Comparison of ENCODE assay signal across 8 mouse cellular contexts in genomic region chr11:69071262-69071661, GRCm38 (mm10). TPM values are rescaled to one million over a fixed set of nuclear protein-coding genes. Genes with fewer than 3 reads are reported as not detected.
DNase-seq lines count a peak whose midpoint lies in the region; ATAC-seq and TF ChIP-seq lines count a peak whose summit lies in the region.

No protein-coding gene starts in this region.

- no peaks in the 10 kb centered on the region for H3K36me3 ChIP-seq in thymus, adult 2 months (ENCODE audit: control insufficient read depth, insufficient read depth, low read length)
- no peaks in the 10 kb centered on the region for H3K36me3 ChIP-seq in limb, embryonic 15.5 days
- no peaks in the 10 kb centered on the region for H3K36me3 ChIP-seq in stomach, postnatal 0 days (ENCODE audit: control insufficient read depth, insufficient read depth, low read length)

- H3K27ac ChIP-seq in gastrocnemius, adult 2 months: peak overlapping the region; percentile 93
- H3K27ac ChIP-seq in thymus, adult 2 months (ENCODE audit: control insufficient read depth, insufficient read depth, low read length): no peak overlapping the region
- H3K27ac ChIP-seq in limb, embryonic 15.5 days: peak overlapping the region; percentile 98
- H3K27ac ChIP-seq in stomach, postnatal 0 days (replicated peaks): peak overlapping the region; percentile 93

- TF ChIP-seq EP300 in stomach, postnatal 0 days (optimal IDR thresholded peaks at IDR 0.05): no peak

- DNase-seq in gastrocnemius, adult 2 months: no peak
- no peak for DNase-seq in gastrocnemius, adult 18-20 months (ENCODE audit: low spot score)
- no peak for DNase-seq in thymus, adult 2 months
- DNase-seq in thymus, postnatal 0 days (ENCODE audit: low spot score): no peak
- no peak for DNase-seq in stomach, postnatal 0 days (ENCODE audit: low spot score)
- no peak for DNase-seq in spleen, postnatal 4 days (ENCODE audit: low spot score in 2 of 2)

- intact Hi-C loops in gastrocnemius, adult 2 months (cut with DNase I): no loop called here

- H3K27me3 ChIP-seq in thymus, adult 2 months (ENCODE audit: control insufficient read depth, insufficient read depth, low read length): no peaks in the 10 kb centered on the region
- no peaks in the 10 kb centered on the region for H3K27me3 ChIP-seq in limb, embryonic 15.5 days
- no peaks in the 10 kb centered on the region for H3K27me3 ChIP-seq in stomach, postnatal 0 days (ENCODE audit: control insufficient read depth, insufficient read depth, low read length)

- no peaks in the 10 kb centered on the region for H3K9me3 ChIP-seq in limb, embryonic 15.5 days
- H3K9me3 ChIP-seq in stomach, postnatal 0 days (ENCODE audit: control insufficient read depth, low read length): no peaks in the 10 kb centered on the region

- H3K9ac ChIP-seq in limb, embryonic 15.5 days: peak overlapping the region; percentile 83
- peak overlapping the region; percentile 77 for H3K9ac ChIP-seq in stomach, postnatal 0 days (ENCODE audit: low read length)

- peak overlapping the region; percentile 82 for H3K4me3 ChIP-seq in gastrocnemius, adult 2 months
- H3K4me3 ChIP-seq in thymus, adult 2 months (ENCODE audit: control insufficient read depth, insufficient read depth, low read length): peak overlapping the region; percentile 64
- peak overlapping the region; percentile 61 for H3K4me3 ChIP-seq in limb, embryonic 15.5 days
- peak overlapping the region; percentile 53 for H3K4me3 ChIP-seq in stomach, postnatal 0 days (ENCODE audit: low read depth, low read length)

- TF ChIP-seq POLR2A in thymus, adult 2 months (IDR thresholded peaks at IDR 0.05; ENCODE audit: control insufficient read depth, extremely low read depth, insufficient read depth, low read length, poor library complexity): no peak

- TF ChIP-seq CTCF in gastrocnemius, adult 2 months (IDR thresholded peaks at IDR 0.05): no peak
- no peak for TF ChIP-seq CTCF in thymus, adult 2 months (IDR thresholded peaks at IDR 0.05; ENCODE audit: borderline replicate concordance, control insufficient read depth, extremely low read depth, insufficient read depth, low read length, poor library complexity)
- no peak for TF ChIP-seq CTCF in stomach, postnatal 0 days (IDR thresholded peaks at IDR 0.05; ENCODE audit: low read depth)

- peaks cover 20% of the 10 kb centered on the region for H3K4me1 ChIP-seq in thymus, adult 2 months (replicated peaks; ENCODE audit: control insufficient read depth, insufficient read depth, low read length)
- peaks cover 49% of the 10 kb centered on the region for H3K4me1 ChIP-seq in limb, embryonic 15.5 days
- 0 out of 2 replicates have a peak, but pooled peaks cover 2% of the 10 kb centered on the region for H3K4me1 ChIP-seq in stomach, postnatal 0 days (replicated peaks; ENCODE audit: control insufficient read depth, insufficient read depth)

- 52% methylated on average over 9 of the region's 9 CpGs for WGBS in thymus, adult 2 months
- 24% methylated on average over 9 of the region's 9 CpGs for WGBS in limb, embryonic 15.5 days
- WGBS in stomach, postnatal 0 days: 28% methylated on average over 9 of the region's 9 CpGs

- no peak for ATAC-seq in limb, embryonic 15.5 days (ENCODE audit: insufficient number of reproducible peaks, low FRiP score, low TSS enrichment, low read depth)
- no peak for ATAC-seq in stomach, postnatal 0 days (ENCODE audit: low FRiP score, low TSS enrichment)
- no peak for ATAC-seq in megakaryocyte-erythroid progenitor cell, adult 5-6 weeks (replicated peaks; ENCODE audit: low FRiP score, low TSS enrichment, poor library complexity, severe bottlenecking)

- peak overlapping the region; percentile 72 for H3K4me2 ChIP-seq in limb, embryonic 15.5 days
- H3K4me2 ChIP-seq in stomach, postnatal 0 days (replicated peaks; ENCODE audit: low read depth): peak overlapping the region; percentile 75

RNA-seq across cellular contexts. Expression of gene Tmem107, which starts 0.7 kb away (rescaled TPM):
- 1 to 10 TPM; 3.9 to 5.7 TPM for total RNA-seq in gastrocnemius, adult 2 months (2021)
- total RNA-seq in gastrocnemius, adult 18-20 months (2021): 1 to 10 TPM; 3.5 to 3.7 TPM
- polyA plus RNA-seq in thymus, adult 2 months (2012; rRNA removed): 31.1 and 33.0 TPM in 2 replicates
- 29.8 and 33.2 TPM in 2 replicates for polyA plus RNA-seq in thymus, postnatal 0 days (2015; fragmentation: Nextera tagmentation; extraction: Ambion mirVana)
- 64.8 and 65.5 TPM in 2 replicates for polyA plus RNA-seq in limb, embryonic 15.5 days (2015; fragmentation: Nextera tagmentation; extraction: Ambion mirVana)
- 28.4 and 30.8 TPM in 2 replicates for polyA plus RNA-seq in stomach, postnatal 0 days (2015; fragmentation: Nextera tagmentation; extraction: Ambion mirVana)
- 33.8 and 51.0 TPM in 2 replicates for total RNA-seq in megakaryocyte-erythroid progenitor cell, adult 5-6 weeks (2014; fragmentation: Nextera tagmentation)
- 16.2 and 33.4 TPM in 2 replicates for total RNA-seq in megakaryocyte-erythroid progenitor cell, adult 5-6 weeks (2017)

RNA-seq across cellular contexts. Expression of gene Borcs6, which starts 11.7 kb away (rescaled TPM):
- total RNA-seq in gastrocnemius, adult 2 months (2021): 10 to 100 TPM; 17.9 to 18.9 TPM
- total RNA-seq in gastrocnemius, adult 18-20 months (2021): 10 to 100 TPM; 20.0 to 23.5 TPM
- polyA plus RNA-seq in thymus, adult 2 months (2012; rRNA removed): 18.0 TPM in 2 replicates
- 9.8 and 12.4 TPM in 2 replicates for polyA plus RNA-seq in thymus, postnatal 0 days (2015; fragmentation: Nextera tagmentation; extraction: Ambion mirVana)
- polyA plus RNA-seq in limb, embryonic 15.5 days (2015; fragmentation: Nextera tagmentation; extraction: Ambion mirVana): 12.9 and 13.7 TPM in 2 replicates
- 14.6 and 16.7 TPM in 2 replicates for polyA plus RNA-seq in stomach, postnatal 0 days (2015; fragmentation: Nextera tagmentation; extraction: Ambion mirVana)
- 0.46 and 7.0 TPM in 2 replicates for total RNA-seq in megakaryocyte-erythroid progenitor cell, adult 5-6 weeks (2014; fragmentation: Nextera tagmentation)
- total RNA-seq in megakaryocyte-erythroid progenitor cell, adult 5-6 weeks (2017): 3.5 TPM in 2 replicates

RNA-seq across cellular contexts. Expression of gene Vamp2, which starts 17.0 kb away (rescaled TPM):
- 10 to 100 TPM; 38.0 to 42.7 TPM for total RNA-seq in gastrocnemius, adult 2 months (2021)
- 10 to 100 TPM; 37.4 to 39.3 TPM for total RNA-seq in gastrocnemius, adult 18-20 months (2021)
- polyA plus RNA-seq in thymus, adult 2 months (2012; rRNA removed): 159 and 175 TPM in 2 replicates
- 35.9 and 38.5 TPM in 2 replicates for polyA plus RNA-seq in thymus, postnatal 0 days (2015; fragmentation: Nextera tagmentation; extraction: Ambion mirVana)
- 95.0 and 103 TPM in 2 replicates for polyA plus RNA-seq in limb, embryonic 15.5 days (2015; fragmentation: Nextera tagmentation; extraction: Ambion mirVana)
- 43.0 and 53.7 TPM in 2 replicates for polyA plus RNA-seq in stomach, postnatal 0 days (2015; fragmentation: Nextera tagmentation; extraction: Ambion mirVana)
- total RNA-seq in megakaryocyte-erythroid progenitor cell, adult 5-6 weeks (2014; fragmentation: Nextera tagmentation): 46.7 and 60.3 TPM in 2 replicates
- 7.5 and 15.7 TPM in 2 replicates for total RNA-seq in megakaryocyte-erythroid progenitor cell, adult 5-6 weeks (2017)

RNA-seq across cellular contexts. Expression of gene Per1, which starts 23.8 kb away (rescaled TPM):
- 10 to 100 TPM; 68.2 to 76.8 TPM for total RNA-seq in gastrocnemius, adult 2 months (2021)
- 10 to 100 TPM; 41.9 to 72.2 TPM for total RNA-seq in gastrocnemius, adult 18-20 months (2021)
- polyA plus RNA-seq in thymus, adult 2 months (2012; rRNA removed): 28.0 and 29.6 TPM in 2 replicates
- 3.5 and 4.7 TPM in 2 replicates for polyA plus RNA-seq in thymus, postnatal 0 days (2015; fragmentation: Nextera tagmentation; extraction: Ambion mirVana)
- polyA plus RNA-seq in limb, embryonic 15.5 days (2015; fragmentation: Nextera tagmentation; extraction: Ambion mirVana): 24.3 and 28.9 TPM in 2 replicates
- polyA plus RNA-seq in stomach, postnatal 0 days (2015; fragmentation: Nextera tagmentation; extraction: Ambion mirVana): 7.7 and 13.1 TPM in 2 replicates
- 11.3 and 17.6 TPM in 2 replicates for total RNA-seq in megakaryocyte-erythroid progenitor cell, adult 5-6 weeks (2014; fragmentation: Nextera tagmentation)
- 4.7 and 12.5 TPM in 2 replicates for total RNA-seq in megakaryocyte-erythroid progenitor cell, adult 5-6 weeks (2017)

RNA-seq across cellular contexts. Expression of gene Aurkb, which starts 25.8 kb away (rescaled TPM):
- not detected for total RNA-seq in gastrocnemius, adult 2 months (2021)
- not detected for total RNA-seq in gastrocnemius, adult 18-20 months (2021)
- polyA plus RNA-seq in thymus, adult 2 months (2012; rRNA removed): 192 and 276 TPM in 2 replicates
- polyA plus RNA-seq in thymus, postnatal 0 days (2015; fragmentation: Nextera tagmentation; extraction: Ambion mirVana): 134 and 154 TPM in 2 replicates
- 111 and 121 TPM in 2 replicates for polyA plus RNA-seq in limb, embryonic 15.5 days (2015; fragmentation: Nextera tagmentation; extraction: Ambion mirVana)
- 24.7 and 34.0 TPM in 2 replicates for polyA plus RNA-seq in stomach, postnatal 0 days (2015; fragmentation: Nextera tagmentation; extraction: Ambion mirVana)
- total RNA-seq in megakaryocyte-erythroid progenitor cell, adult 5-6 weeks (2014; fragmentation: Nextera tagmentation): 118 and 122 TPM in 2 replicates
- total RNA-seq in megakaryocyte-erythroid progenitor cell, adult 5-6 weeks (2017): 60.0 and 75.0 TPM in 2 replicates
